Mouse (Mus musculus): ENCODE data around the gene Rbm15b. TPM values are rescaled to one million over a fixed set of nuclear protein-coding genes. Genes with fewer than 3 reads are reported as not detected.

Gene Rbm15b
- 27.5 and 36.8 TPM in 2 replicates for polyA plus RNA-seq (2012; rRNA removed)

GRCm38 (mm10) chr9:106886828-106887702 lies at the start of gene Rbm15b:
TSS of gene Rbm15b (minus strand) at chr9:106887428.
- H3K4me1 ChIP-seq (replicated peaks; ENCODE audit: control insufficient read depth, insufficient read depth, low read length) = peaks cover 39% of the 10 kb centered on the region
- WGBS = 2% methylated on average over 98 of the region's 101 CpGs

GRCm38 (mm10) chr9:106934998-106935397 lies 47.8 kb upstream of the Rbm15b start:
- H3K4me3 ChIP-seq (ENCODE audit: control insufficient read depth, insufficient read depth, low read length) = no peak overlapping the region
- no peak overlapping the region for H3K27ac ChIP-seq (ENCODE audit: control insufficient read depth, insufficient read depth, low read length)
- 80% methylated on average over 1 of the region's 1 CpGs for WGBS
- no peaks in the 10 kb centered on the region for H3K36me3 ChIP-seq (ENCODE audit: control insufficient read depth, insufficient read depth, low read length)
- TF ChIP-seq POLR2A (IDR thresholded peaks at IDR 0.05; ENCODE audit: control insufficient read depth, extremely low read depth, insufficient read depth, low read length, poor library complexity) (no peak), CTCF (IDR thresholded peaks at IDR 0.05; ENCODE audit: borderline replicate concordance, control insufficient read depth, extremely low read depth, insufficient read depth, low read length, poor library complexity) (no peak)
- H3K4me1 ChIP-seq (replicated peaks; ENCODE audit: control insufficient read depth, insufficient read depth, low read length) = no peaks in the 10 kb centered on the region
- H3K27me3 ChIP-seq (ENCODE audit: control insufficient read depth, insufficient read depth, low read length) = no peaks in the 10 kb centered on the region
- no peak for DNase-seq

More at GRCm38 (mm10) chr9:106886828-106887702, at the start of gene Rbm15b:
- peak within 1 kb of the TSS; percentile 38; the same call in 1 of the 2 replicates for H3K27ac ChIP-seq (ENCODE audit: control insufficient read depth, insufficient read depth, low read length)
- no peaks in the 10 kb centered on the region for H3K27me3 ChIP-seq (ENCODE audit: control insufficient read depth, insufficient read depth, low read length)
- TF ChIP-seq POLR2A (IDR thresholded peaks at IDR 0.05; ENCODE audit: control insufficient read depth, extremely low read depth, insufficient read depth, low read length, poor library complexity) = peak; percentile 60; the same call in 1 of the 2 replicates
- peak; percentile 91 for TF ChIP-seq CTCF (IDR thresholded peaks at IDR 0.05; ENCODE audit: borderline replicate concordance, control insufficient read depth, extremely low read depth, insufficient read depth, low read length, poor library complexity)
- peak; percentile 99 for DNase-seq
- peaks cover 10% of the 10 kb centered on the region; the same call in 1 of the 2 replicates for H3K36me3 ChIP-seq (ENCODE audit: control insufficient read depth, insufficient read depth, low read length)
- peak within 1 kb of the TSS; percentile 57 for H3K4me3 ChIP-seq (ENCODE audit: control insufficient read depth, insufficient read depth, low read length)

GRCm38 (mm10) chr9:106914878-106915277 lies 27.6 kb upstream of the Rbm15b start:
- Histone ChIP-seq H3K36me3 (ENCODE audit: control insufficient read depth, insufficient read depth, low read length) (no peaks in the 10 kb centered on the region), H3K4me3 (ENCODE audit: control insufficient read depth, insufficient read depth, low read length) (no peak overlapping the region), H3K27ac (ENCODE audit: control insufficient read depth, insufficient read depth, low read length) (no peak overlapping the region), H3K27me3 (ENCODE audit: control insufficient read depth, insufficient read depth, low read length) (no peaks in the 10 kb centered on the region), H3K4me1 (replicated peaks; ENCODE audit: control insufficient read depth, insufficient read depth, low read length) (no peaks in the 10 kb centered on the region)
- TF ChIP-seq POLR2A (IDR thresholded peaks at IDR 0.05; ENCODE audit: control insufficient read depth, extremely low read depth, insufficient read depth, low read length, poor library complexity) = no peak
- DNase-seq = no peak
- WGBS = 95% methylated on average over 6 of the region's 6 CpGs

GRCm38 (mm10) chr9:106913759-106914158 lies 26.5 kb upstream of the Rbm15b start:
- H3K4me1 ChIP-seq (replicated peaks; ENCODE audit: control insufficient read depth, insufficient read depth, low read length) = no peaks in the 10 kb centered on the region
- no peak overlapping the region for H3K4me3 ChIP-seq (ENCODE audit: control insufficient read depth, insufficient read depth, low read length)
- WGBS = 17% methylated on average over 1 of the region's 1 CpGs
- H3K36me3 ChIP-seq (ENCODE audit: control insufficient read depth, insufficient read depth, low read length) = no peaks in the 10 kb centered on the region
- no peak for TF ChIP-seq CTCF (IDR thresholded peaks at IDR 0.05; ENCODE audit: borderline replicate concordance, control insufficient read depth, extremely low read depth, insufficient read depth, low read length, poor library complexity)
- no peak for TF ChIP-seq POLR2A (IDR thresholded peaks at IDR 0.05; ENCODE audit: control insufficient read depth, extremely low read depth, insufficient read depth, low read length, poor library complexity)
- no peaks in the 10 kb centered on the region for H3K27me3 ChIP-seq (ENCODE audit: control insufficient read depth, insufficient read depth, low read length)
- no peak overlapping the region for H3K27ac ChIP-seq (ENCODE audit: control insufficient read depth, insufficient read depth, low read length)
- DNase-seq = no peak

- H3K36me3 ChIP-seq (ENCODE audit: control insufficient read depth, insufficient read depth, low read length) = no peaks in the 10 kb centered on the region
- H3K27me3 ChIP-seq (ENCODE audit: control insufficient read depth, insufficient read depth, low read length) = no peaks in the 10 kb centered on the region
- DNase-seq = no peak
- H3K4me1 ChIP-seq (replicated peaks; ENCODE audit: control insufficient read depth, insufficient read depth, low read length) = no peaks in the 10 kb centered on the region
- H3K4me3 ChIP-seq (ENCODE audit: control insufficient read depth, insufficient read depth, low read length) = no peak overlapping the region
- TF ChIP-seq CTCF (IDR thresholded peaks at IDR 0.05; ENCODE audit: borderline replicate concordance, control insufficient read depth, extremely low read depth, insufficient read depth, low read length, poor library complexity) = no peak
- 88% methylated on average over 1 of the region's 1 CpGs for WGBS
- no peak overlapping the region for H3K27ac ChIP-seq (ENCODE audit: control insufficient read depth, insufficient read depth, low read length)
Measured at GRCm38 (mm10) chr9:106911624-106912023, 24.4 kb upstream of the Rbm15b start.

GRCm38 (mm10) chr9:106908715-106909114 lies 21.5 kb upstream of the Rbm15b start:
- no peak for DNase-seq
- TF ChIP-seq POLR2A (IDR thresholded peaks at IDR 0.05; ENCODE audit: control insufficient read depth, extremely low read depth, insufficient read depth, low read length, poor library complexity) = no peak
- no peak for TF ChIP-seq CTCF (IDR thresholded peaks at IDR 0.05; ENCODE audit: borderline replicate concordance, control insufficient read depth, extremely low read depth, insufficient read depth, low read length, poor library complexity)
- H3K4me1 ChIP-seq (replicated peaks; ENCODE audit: control insufficient read depth, insufficient read depth, low read length) = no peaks in the 10 kb centered on the region
- no peak overlapping the region for H3K27ac ChIP-seq (ENCODE audit: control insufficient read depth, insufficient read depth, low read length)
- no peaks in the 10 kb centered on the region for H3K36me3 ChIP-seq (ENCODE audit: control insufficient read depth, insufficient read depth, low read length)
- no peak overlapping the region for H3K4me3 ChIP-seq (ENCODE audit: control insufficient read depth, insufficient read depth, low read length)
- H3K27me3 ChIP-seq (ENCODE audit: control insufficient read depth, insufficient read depth, low read length) = no peaks in the 10 kb centered on the region
- 32% methylated on average over 5 of the region's 5 CpGs for WGBS
